Mouse (Mus musculus): Measurements from ENCODE around the gene Rnf141. TPM values are rescaled to one million over a fixed set of nuclear protein-coding genes. Genes with fewer than 3 reads are reported as not detected.

Rnf141 gene
- total RNA-seq, 2 experiments from 2014 or later: 75.3 to 87.6 TPM

- no peak for DNase-seq
Observed at GRCm38 (mm10) chr7:110756440-110756839, 87.8 kb downstream of the Rnf141 start.

DNA sequence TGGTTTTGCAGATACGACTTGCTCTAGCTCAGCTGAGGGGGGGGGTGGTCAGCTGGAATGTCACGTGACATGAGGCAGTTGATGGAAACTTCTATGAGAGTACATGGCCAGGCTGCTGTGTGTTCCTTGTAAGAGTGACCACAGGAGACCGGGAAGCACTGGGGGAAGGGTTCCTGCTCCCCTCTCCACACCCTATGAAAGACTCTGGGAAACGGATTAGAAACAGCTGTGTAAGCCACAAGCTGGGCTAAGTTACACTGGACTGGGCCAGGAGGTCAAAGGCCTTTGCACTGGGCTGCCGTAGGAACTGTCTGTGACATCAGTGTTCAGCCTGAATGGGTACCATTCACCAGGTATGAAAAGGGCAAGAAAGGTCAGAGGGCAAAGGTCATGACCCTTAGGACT is 90.3 kb downstream of the Rnf141 start:
- DNase-seq: no peak

- no peak for DNase-seq
Observed at GRCm38 (mm10) chr7:110753310-110753709, 90.9 kb downstream of the Rnf141 start.

- no peak for DNase-seq
Observed at GRCm38 (mm10) chr7:110751634-110752033, 92.6 kb downstream of the Rnf141 start.

DNA sequence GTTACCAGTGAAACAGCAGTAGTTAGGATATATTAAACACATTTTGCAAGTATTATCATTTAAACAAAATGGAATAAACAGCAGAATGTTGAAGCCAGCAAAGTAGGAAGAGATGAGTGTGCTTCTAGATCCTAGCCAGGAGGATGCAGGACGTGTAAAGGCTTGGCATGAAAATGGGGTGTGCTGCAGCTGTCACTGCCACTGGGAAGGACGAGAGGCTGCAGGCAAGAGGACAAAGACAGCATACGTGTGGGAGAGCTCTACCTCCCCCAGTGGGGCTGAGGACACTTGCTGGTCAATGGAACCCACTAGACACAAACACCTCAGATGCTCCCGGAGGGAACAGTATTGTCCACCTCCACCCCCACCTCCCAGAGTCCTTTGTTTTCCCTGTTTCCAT is 93.4 kb downstream of the Rnf141 start:
- no peak for DNase-seq

Small RNA genes within 50 kb of the gene (microRNA-seq; reads per million reads assigned to microRNA genes)
- 0 reads per million in 2 experiments for gene Gm47282

Other genes starting within 250 kb of the Rnf141 start
- gene Sbf2, start 229.5 kb downstream of the Rnf141 start, total RNA-seq (2021): 10 to 100 TPM; 71.2 to 91.3 TPM
- gene Adm, start 216.8 kb downstream of the Rnf141 start, total RNA-seq (2021): 1 to 10 TPM; 1.8 to 2.4 TPM
- 10 to 100 TPM; 20.1 to 23.1 TPM for gene Ampd3, start 76.3 kb downstream of the Rnf141 start, total RNA-seq (2021)
- gene Lyve1, start 18.8 kb upstream of the Rnf141 start, total RNA-seq (2021): 1 to 10 TPM; 1.3 to 2.5 TPM
- 1 to 10 TPM; 1.3 to 2.7 TPM for gene Mrvi1, start 138.0 kb upstream of the Rnf141 start, total RNA-seq (2021)
- gene Ctr9, start 184.5 kb upstream of the Rnf141 start, total RNA-seq (2021): 10 to 100 TPM; 50.0 to 56.7 TPM
- gene Eif4g2, start 238.6 kb upstream of the Rnf141 start, total RNA-seq (2021): 100 to 1,000 TPM; 665 to 701 TPM

Data from layer of hippocampus, postnatal 36 days (tissue).